Mouse (Mus musculus) neural tube, embryonic 13.5 days (tissue): ENCODE results near the gene Sema4b. TPM values are rescaled to one million over a fixed set of nuclear protein-coding genes. Genes with fewer than 3 reads are reported as not detected.

Experiments used
- ATAC-seq: fragments of 200-750 bp; cut with Nextera tagmentation; 2 replicates; pipeline ENCODE4 v1.8.0; 2017; ENCODE audit warnings: low read depth, mild to moderate bottlenecking, moderate TSS enrichment, moderate library complexity
- H3K27ac ChIP-seq: fragments of 300-500 bp; sonication (generic); replicated peaks from 2 replicates; pipeline ENCODE4 v1.5.1; 2015; ENCODE audit warnings: moderate library complexity, mild to moderate bottlenecking, inconsistent platforms
- H3K27me3 ChIP-seq: fragments of 300-500 bp; sonication (generic); 2 replicates; pipeline ENCODE4 v1.6.1; 2015; ENCODE audit warnings: mild to moderate bottlenecking, inconsistent platforms
- H3K36me3 ChIP-seq: fragments of 300-500 bp; sonication (generic); 2 replicates; pipeline ENCODE4 v1.6.1; 2015; ENCODE audit warnings: mild to moderate bottlenecking, inconsistent platforms
- H3K4me1 ChIP-seq: fragments of 300-500 bp; sonication (generic); replicated peaks from 2 replicates; pipeline ENCODE4 v1.6.1; 2015; ENCODE audit warnings: inconsistent platforms
- H3K4me2 ChIP-seq: fragments of 300-500 bp; sonication (generic); 2 replicates; pipeline ENCODE4 v1.6.1; 2015; ENCODE audit warnings: inconsistent platforms, mild to moderate bottlenecking, moderate library complexity
- H3K4me3 ChIP-seq: fragments of 300-500 bp; sonication (generic); 2 replicates; pipeline ENCODE4 v1.5.1; 2015; ENCODE audit warnings: mild to moderate bottlenecking, inconsistent platforms
- H3K9ac ChIP-seq: fragments of 300-500 bp; sonication (generic); 2 replicates; pipeline ENCODE4 v1.6.1; 2015; ENCODE audit warnings: moderate library complexity, mild to moderate bottlenecking, inconsistent platforms
- H3K9me3 ChIP-seq: fragments of 300-500 bp; sonication (generic); 2 replicates; pipeline ENCODE4 v1.6.1; 2016; ENCODE audit warnings: inconsistent platforms
- WGBS: fragments of 180-500 bp; shearing (Covaris S2); methylation state at CpG from one replicate; pipeline ENCODE4 v1.1.7; 2015; 5-methylcytosine and 5-hydroxymethylcytosine counted together
- polyA plus RNA-seq: library from polyadenylated mRNA; unstranded; fragments of >200 nt; fragmentation: Nextera tagmentation; extraction: Ambion mirVana; gene quantifications from 2 replicates; pipeline ENCODE4 v1.2.1, GENCODE M21; 2015

Gene Sema4b
- polyA plus RNA-seq, 1 experiment from 2014 or later: 23.2 TPM

- Histone ChIP-seq H3K4me2 (peak overlapping the region; percentile 96), H3K9ac (peak overlapping the region; percentile 90), H3K9me3 (no peaks in the 10 kb centered on the region), H3K4me1 (peaks cover 20% of the 10 kb centered on the region), H3K4me3 (peak overlapping the region; percentile 92), H3K36me3 (peaks cover 28% of the 10 kb centered on the region), H3K27ac (peak overlapping the region; percentile 78), H3K27me3 (peaks cover 33% of the 10 kb centered on the region)
- WGBS: under 1% methylated on average over 32 of the region's 32 CpGs
- ATAC-seq: peak; percentile 69; the same call in 1 of the 2 replicates
Measured at GRCm38 (mm10) chr7:80261372-80261990, 74.8 kb downstream of the Sema4b start.

DNA sequence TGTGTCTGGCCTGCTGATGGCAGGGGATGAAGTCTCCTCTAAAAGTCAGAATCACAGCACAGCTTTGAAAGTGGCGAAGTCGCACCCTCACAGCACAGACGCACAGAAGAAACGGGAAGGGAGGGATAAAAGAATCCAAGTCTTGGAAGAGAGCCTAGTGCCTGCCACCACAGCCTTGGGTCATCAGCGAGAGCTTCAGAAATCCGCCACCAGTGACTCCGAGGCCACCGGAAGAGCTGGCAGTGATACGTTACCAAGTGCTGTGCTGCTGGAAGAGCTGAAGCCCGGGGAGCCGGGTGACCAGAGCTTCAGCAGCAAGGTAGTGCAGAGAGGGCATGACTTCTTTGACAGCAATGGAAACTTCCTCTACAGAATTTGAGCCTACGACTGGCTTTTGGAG is 78.0 kb downstream of the Sema4b start:
- 94% methylated on average over 12 of the region's 12 CpGs for WGBS
- ATAC-seq: no peak
- Histone ChIP-seq H3K9me3 (no peaks in the 10 kb centered on the region), H3K4me1 (peaks cover 28% of the 10 kb centered on the region), H3K27ac (no peak overlapping the region), H3K27me3 (peaks cover 6% of the 10 kb centered on the region), H3K4me2 (no peak overlapping the region), H3K4me3 (no peak overlapping the region), H3K9ac (no peak overlapping the region), H3K36me3 (peaks cover 36% of the 10 kb centered on the region)

- 92% methylated on average over 1 of the region's 1 CpGs for WGBS
- H3K9me3 ChIP-seq: no peaks in the 10 kb centered on the region
Measured at GRCm38 (mm10) chr7:80267764-80268163, 81.1 kb downstream of the Sema4b start.

DNA sequence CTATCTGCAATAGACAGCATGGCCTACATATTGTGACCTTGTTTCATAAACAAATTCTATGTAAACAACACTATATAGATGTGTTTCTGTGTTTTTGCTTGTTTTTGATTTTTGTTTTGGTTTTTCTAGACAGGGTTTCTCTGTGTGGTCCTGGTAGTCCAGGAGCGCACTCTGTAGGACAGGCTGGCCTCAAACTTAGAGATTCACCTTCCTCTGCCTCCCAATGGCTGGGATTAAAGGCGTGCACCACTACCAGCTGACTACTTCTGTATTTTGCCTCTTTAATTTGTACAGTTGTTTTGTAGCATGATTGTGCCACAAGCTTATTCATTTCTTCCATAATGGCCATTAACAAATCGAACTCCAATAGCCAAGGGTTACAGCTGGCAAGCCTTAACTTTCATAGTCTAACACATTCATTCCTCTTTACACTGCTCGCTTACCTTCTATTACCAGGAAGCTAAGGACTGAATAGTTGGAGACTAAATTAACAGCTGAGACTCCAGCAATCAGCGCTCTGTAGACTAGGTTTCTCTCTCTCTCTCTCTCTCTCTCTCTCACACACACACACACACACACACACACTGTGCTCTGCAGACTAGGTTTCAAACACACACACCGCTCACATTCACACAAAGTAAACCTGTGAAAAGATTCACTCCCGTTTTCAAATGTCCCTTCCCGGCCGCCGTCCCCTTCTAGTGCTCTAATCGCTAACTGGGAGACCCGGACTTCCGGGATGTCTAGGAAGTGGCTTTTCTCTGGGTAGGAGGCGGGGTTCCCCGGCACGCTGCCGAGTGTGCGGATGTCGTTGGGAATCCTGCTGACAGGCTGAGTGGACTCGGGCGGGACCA is 82.5 kb downstream of the Sema4b start, which contains the start of gene Vps33b:
TSS of gene Vps33b (plus strand) at position 753 of the 854 bp plus-strand sequence.
- Histone ChIP-seq H3K4me1 (peaks cover 27% of the 10 kb centered on the region), H3K4me3 (peak within 1 kb of the TSS; percentile 74), H3K9ac (peak within 1 kb of the TSS; percentile 86), H3K27ac (peak within 1 kb of the TSS; percentile 76), H3K9me3 (peaks cover 9% of the 10 kb centered on the region; the same call in 1 of the 2 replicates), H3K27me3 (no peaks in the 10 kb centered on the region), H3K4me2 (peak within 1 kb of the TSS; percentile 94), H3K36me3 (peaks cover 60% of the 10 kb centered on the region)
- 5% methylated on average over 21 of the region's 21 CpGs for WGBS
- ATAC-seq: peak; percentile 93

More at GRCm38 (mm10) chr7:80267764-80268163, 81.1 kb downstream of the Sema4b start:
- no peak overlapping the region for H3K4me3 ChIP-seq
- no peak overlapping the region for H3K4me2 ChIP-seq
- no peak for ATAC-seq
- no peak overlapping the region for H3K9ac ChIP-seq
- peaks cover 50% of the 10 kb centered on the region for H3K36me3 ChIP-seq
- peaks cover 31% of the 10 kb centered on the region for H3K4me1 ChIP-seq
- H3K27ac ChIP-seq: no peak overlapping the region
- no peaks in the 10 kb centered on the region for H3K27me3 ChIP-seq

- H3K9ac ChIP-seq: peak overlapping the region; percentile 86
- peaks cover 60% of the 10 kb centered on the region for H3K36me3 ChIP-seq
- H3K4me1 ChIP-seq: peaks cover 27% of the 10 kb centered on the region
- H3K4me2 ChIP-seq: peak overlapping the region; percentile 94
- no peaks in the 10 kb centered on the region for H3K27me3 ChIP-seq
- under 1% methylated on average over 23 of the region's 23 CpGs for WGBS
- peak overlapping the region; percentile 74 for H3K4me3 ChIP-seq
- peak overlapping the region; percentile 76 for H3K27ac ChIP-seq
- H3K9me3 ChIP-seq: peaks cover 16% of the 10 kb centered on the region
- peak; percentile 44 for ATAC-seq
Measured at GRCm38 (mm10) chr7:80269751-80270255, 83.2 kb downstream of the Sema4b start.

DNA sequence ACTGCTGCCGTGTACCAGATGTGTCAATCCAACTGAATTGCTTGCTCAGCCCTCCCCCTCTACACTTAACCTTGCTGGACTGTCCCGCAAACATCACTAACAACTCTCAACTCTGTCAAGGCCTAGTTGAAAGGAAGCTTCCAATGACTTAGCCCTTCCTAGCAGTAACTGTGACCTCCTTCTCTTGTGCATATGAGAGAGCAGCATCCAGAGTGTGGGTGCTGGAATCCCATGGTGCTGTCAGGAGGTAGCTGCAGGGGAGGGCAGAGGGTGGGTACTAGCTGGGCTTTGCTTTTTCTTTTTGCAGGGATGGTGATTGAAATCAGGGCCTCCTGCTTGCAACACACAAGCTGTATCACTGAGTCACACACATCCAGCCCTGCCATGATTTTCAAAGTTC is 86.8 kb downstream of the Sema4b start:
- Histone ChIP-seq H3K9me3 (peaks cover 21% of the 10 kb centered on the region), H3K27ac (no peak overlapping the region), H3K27me3 (no peaks in the 10 kb centered on the region), H3K9ac (no peak overlapping the region), H3K4me2 (no peak overlapping the region), H3K4me1 (peaks cover 25% of the 10 kb centered on the region), H3K36me3 (peaks cover 70% of the 10 kb centered on the region), H3K4me3 (no peak overlapping the region)
- WGBS: 90% methylated on average over 2 of the region's 2 CpGs
- no peak for ATAC-seq

Other genes starting within 250 kb of the Sema4b start
- 15.0 and 18.9 TPM in 2 replicates for gene Zfp710, start 162.0 kb upstream of the Sema4b start, polyA plus RNA-seq
- 217 and 273 TPM in 2 replicates for gene Idh2, start 71.4 kb upstream of the Sema4b start, polyA plus RNA-seq
- 31.0 and 34.6 TPM in 2 replicates for gene Cib1, start 46.0 kb downstream of the Sema4b start, polyA plus RNA-seq
- 4.5 TPM in 2 replicates for gene Gdpgp1, start 46.0 kb downstream of the Sema4b start, polyA plus RNA-seq
- 1.6 and 2.8 TPM in 2 replicates for gene Ttll13, start 59.5 kb downstream of the Sema4b start, polyA plus RNA-seq
- 57.5 and 62.6 TPM in 2 replicates for gene Ngrn, start 74.4 kb downstream of the Sema4b start, polyA plus RNA-seq
- gene Vps33b, start 82.8 kb downstream of the Sema4b start, polyA plus RNA-seq: 23.7 and 27.7 TPM in 2 replicates
- 38.3 and 48.2 TPM in 2 replicates for gene Prc1, start 107.6 kb downstream of the Sema4b start, polyA plus RNA-seq
- gene Rccd1, start 137.6 kb downstream of the Sema4b start, polyA plus RNA-seq: 12.6 and 15.6 TPM in 2 replicates
- 61.3 and 61.7 TPM in 2 replicates for gene Unc45a, start 154.2 kb downstream of the Sema4b start, polyA plus RNA-seq
- 22.0 and 24.7 TPM in 2 replicates for gene Hddc3, start 156.3 kb downstream of the Sema4b start, polyA plus RNA-seq
- gene Man2a2, start 184.5 kb downstream of the Sema4b start, polyA plus RNA-seq: 23.6 and 24.8 TPM in 2 replicates
- gene Fes, start 201.1 kb downstream of the Sema4b start, polyA plus RNA-seq: 5.8 and 6.2 TPM in 2 replicates
- gene Furin, start 218.6 kb downstream of the Sema4b start, polyA plus RNA-seq: 4.3 and 4.7 TPM in 2 replicates